8 mouse cellular contexts compared by ENCODE assay signal in genomic region chr7:45395129-45395541, GRCm38 (mm10). TPM values are rescaled to one million over a fixed set of nuclear protein-coding genes. Genes with fewer than 3 reads are reported as not detected.
DNase-seq lines count a peak whose midpoint lies in the region; ATAC-seq and TF ChIP-seq lines count a peak whose summit lies in the region.

No protein-coding gene starts in this region.

- H3K4me2 ChIP-seq in heart, embryonic 12.5 days: peak overlapping the region; percentile 94
- peak overlapping the region; percentile 87; the same call in 1 of the 2 replicates for H3K4me2 ChIP-seq in CH12.LX (ENCODE audit: insufficient read depth, low read depth, poor library complexity, severe bottlenecking)
- H3K4me2 ChIP-seq in hindbrain, embryonic 15.5 days: peak overlapping the region; percentile 80
- peak overlapping the region; percentile 100 for H3K4me2 ChIP-seq in midbrain, embryonic 12.5 days (replicated peaks)

- no peaks in the 10 kb centered on the region for H3K9me3 ChIP-seq in heart, embryonic 12.5 days (replicated peaks)
- no peaks in the 10 kb centered on the region for H3K9me3 ChIP-seq in CH12.LX (replicated peaks; ENCODE audit: low read length)
- H3K9me3 ChIP-seq in hindbrain, embryonic 15.5 days: no peaks in the 10 kb centered on the region
- no peaks in the 10 kb centered on the region for H3K9me3 ChIP-seq in midbrain, embryonic 12.5 days

- peaks cover 17% of the 10 kb centered on the region for H3K4me1 ChIP-seq in heart, embryonic 12.5 days (replicated peaks)
- H3K4me1 ChIP-seq in CH12.LX (ENCODE audit: control insufficient read depth in 1 of 2, insufficient read depth in 2 of 2): peaks cover 0 to 24% of the 10 kb centered on the region in 2 experiments; a peak in 2 of 4 replicates
- peaks cover 25% of the 10 kb centered on the region for H3K4me1 ChIP-seq in hindbrain, embryonic 15.5 days (replicated peaks)
- H3K4me1 ChIP-seq in midbrain, embryonic 12.5 days: peaks cover 18% of the 10 kb centered on the region

- no peak for TF ChIP-seq POLR2A in CH12.LX (IDR thresholded peaks at IDR 0.05; ENCODE audit: low read depth, low read length)

- H3K4me3 ChIP-seq in heart, embryonic 12.5 days: peak overlapping the region; percentile 96
- H3K4me3 ChIP-seq in CH12.LX (replicated peaks in 1 of 3; ENCODE audit: low read depth in 2 of 3, low read length in 2 of 3, poor library complexity in 1 of 3): peak overlapping the region; percentile 78 to 97 (median 89)
- peak overlapping the region; percentile 80 for H3K4me3 ChIP-seq in hindbrain, embryonic 15.5 days
- H3K4me3 ChIP-seq in midbrain, embryonic 12.5 days: peak overlapping the region; percentile 88

- peak; percentile 79 for ATAC-seq in heart, embryonic 12.5 days (ENCODE audit: insufficient number of reproducible peaks, low FRiP score)
- ATAC-seq in hindbrain, embryonic 15.5 days (ENCODE audit: low FRiP score, low read depth): peak; percentile 78
- ATAC-seq in midbrain, embryonic 12.5 days (ENCODE audit: low FRiP score, low read depth): peak; percentile 81

- TF ChIP-seq EP300 in CH12.LX (IDR thresholded peaks at IDR 0.05; ENCODE audit: low read length): no peak

- peaks cover 44% of the 10 kb centered on the region for H3K79me2 ChIP-seq in CH12.LX (replicated peaks; ENCODE audit: control insufficient read depth, extremely low read depth, insufficient read depth, poor library complexity, severe bottlenecking)

- dilution Hi-C loops in CH12.LX (cut with MboI; ENCODE audit: extremely low pct_ligation_motif_present, extremely low pct_unique_long_range_greater_than_20kb, low sequenced_read_pairs): no loop called here

- H3K27ac ChIP-seq in heart, embryonic 12.5 days (ENCODE audit: poor library complexity, severe bottlenecking): peak overlapping the region; percentile 100
- H3K27ac ChIP-seq in CH12.LX (ENCODE audit: insufficient read depth, low read depth): peak overlapping the region; percentile 71
- peak overlapping the region; percentile 96 for H3K27ac ChIP-seq in hindbrain, embryonic 15.5 days (replicated peaks)
- H3K27ac ChIP-seq in midbrain, embryonic 12.5 days (replicated peaks): peak overlapping the region; percentile 99

- no peak for TF ChIP-seq CTCF in CH12.LX (conservative IDR thresholded peaks at IDR 0.05 in 1 of 2, IDR thresholded peaks at IDR 0.05 in 1 of 2; ENCODE audit: low read depth in 2 of 2, low read length in 2 of 2)

- H3K9ac ChIP-seq in heart, embryonic 12.5 days: peak overlapping the region; percentile 98
- peak overlapping the region; percentile 84 for H3K9ac ChIP-seq in CH12.LX (ENCODE audit: insufficient read depth, low read depth)
- peak overlapping the region; percentile 77 for H3K9ac ChIP-seq in hindbrain, embryonic 15.5 days
- peak overlapping the region; percentile 95 for H3K9ac ChIP-seq in midbrain, embryonic 12.5 days (replicated peaks)

- TF ChIP-seq RAD21 in CH12.LX (IDR thresholded peaks at IDR 0.05; ENCODE audit: low read depth, low read length): no peak

- H3K27me3 ChIP-seq in heart, embryonic 12.5 days (replicated peaks): no peaks in the 10 kb centered on the region
- no peaks in the 10 kb centered on the region for H3K27me3 ChIP-seq in CH12.LX (replicated peaks)
- no peaks in the 10 kb centered on the region for H3K27me3 ChIP-seq in hindbrain, embryonic 15.5 days
- no peaks in the 10 kb centered on the region; the same call in 1 of the 2 replicates for H3K27me3 ChIP-seq in midbrain, embryonic 12.5 days

- WGBS in heart, embryonic 12.5 days: under 1% methylated on average over 19 of the region's 20 CpGs
- WGBS in hindbrain, embryonic 15.5 days: under 1% methylated on average over 19 of the region's 20 CpGs
- 0% methylated on average over 19 of the region's 20 CpGs for WGBS in midbrain, embryonic 12.5 days

- no peak for DNase-seq in heart, adult 11 months
- no peak for DNase-seq in CH12.LX (ENCODE audit: extremely low read depth)
- peak; percentile 44 for DNase-seq in c-Kit-positive CD71-positive TER-119-negative erythroid progenitor cells, embryonic 14.5 days (ENCODE audit: low read depth)
- no peak for DNase-seq in layer of hippocampus, postnatal 10 days (ENCODE audit: low spot score in 2 of 2)
- DNase-seq in thymus, postnatal 4 days: no peak

- in situ Hi-C loops in CH12.LX (cut with MboI; ENCODE audit: low pct_ligation_motif_present, low pct_unique_long_range_greater_than_20kb, low sequenced_read_pairs): loop anchor here (10.0 kb wide), 1 partner anchor 90 kb away; no protein-coding TSS in a partner anchor

- H3K36me3 ChIP-seq in heart, embryonic 12.5 days: peaks cover 25% of the 10 kb centered on the region
- H3K36me3 ChIP-seq in CH12.LX (replicated peaks in 1 of 2; ENCODE audit: control insufficient read depth in 1 of 2, insufficient read depth in 1 of 2, low read length in 1 of 2): peaks cover 26 to 41% of the 10 kb centered on the region in 2 experiments
- peaks cover 22% of the 10 kb centered on the region for H3K36me3 ChIP-seq in hindbrain, embryonic 15.5 days
- H3K36me3 ChIP-seq in midbrain, embryonic 12.5 days: peaks cover 32% of the 10 kb centered on the region

TF ChIP-seq in CH12.LX, 34 proteins besides CTCF, POLR2A, EP300 and RAD21:
- TF ChIP-seq ZNF384 (IDR thresholded peaks at IDR 0.05; ENCODE audit: low read depth, low read length) (peak; percentile 93), BHLHE40 (IDR thresholded peaks at IDR 0.05; ENCODE audit: low read depth, low read length) (no peak), UBTF (IDR thresholded peaks at IDR 0.05; ENCODE audit: low read depth, low read length) (no peak; the same call in 1 of the 2 replicates)
TF ChIP-seq in CH12.LX: peak in this region for 1.

RNA-seq across cellular contexts. Expression of gene Snrnp70, which starts 0.4 kb away (rescaled TPM):
- polyA plus RNA-seq in heart, embryonic 12.5 days (2016; fragmentation: Nextera tagmentation; extraction: Ambion mirVana): 169 and 173 TPM in 2 replicates
- 197 and 229 TPM in 2 replicates for total RNA-seq in CH12.LX (2012; rRNA removed)
- total RNA-seq in CH12.LX (2014; rRNA removed): 182 and 212 TPM in 2 replicates
- polyA plus RNA-seq in CH12.LX (2012; ENCODE audit: insufficient read length, low read depth): 457 and 499 TPM in 2 replicates
- polyA plus RNA-seq in hindbrain, embryonic 15.5 days (2015; fragmentation: Nextera tagmentation; extraction: Ambion mirVana): 179 and 183 TPM in 2 replicates
- polyA plus RNA-seq in midbrain, embryonic 12.5 days (2016; fragmentation: Nextera tagmentation; extraction: Ambion mirVana): 294 and 300 TPM in 2 replicates
- 100 to 1,000 TPM; 393 to 440 TPM for total RNA-seq in layer of hippocampus, postnatal 10 days (2021)

RNA-seq across cellular contexts. Expression of gene Kcna7, which starts 10.3 kb away (rescaled TPM):
- polyA plus RNA-seq in heart, embryonic 12.5 days (2016; fragmentation: Nextera tagmentation; extraction: Ambion mirVana): 0.41 and 0.52 TPM in 2 replicates
- total RNA-seq in CH12.LX (2012; rRNA removed) (2.1 and 3.2 TPM in 2 replicates), CH12.LX (2014; rRNA removed) (0.16 and 0.23 TPM in 2 replicates)
- polyA plus RNA-seq in CH12.LX (2012; ENCODE audit: insufficient read length, low read depth): 0.22 and 0.39 TPM in 2 replicates
- polyA plus RNA-seq in hindbrain, embryonic 15.5 days (2015; fragmentation: Nextera tagmentation; extraction: Ambion mirVana): not detected in 2 replicates
- not detected in 2 replicates for polyA plus RNA-seq in midbrain, embryonic 12.5 days (2016; fragmentation: Nextera tagmentation; extraction: Ambion mirVana)
- not detected for total RNA-seq in layer of hippocampus, postnatal 10 days (2021)

RNA-seq across cellular contexts. Expression of gene Ntf5, which starts 18.4 kb away (rescaled TPM):
- polyA plus RNA-seq in heart, embryonic 12.5 days (2016; fragmentation: Nextera tagmentation; extraction: Ambion mirVana): 1.8 TPM in 2 replicates
- 0.71 and 1.5 TPM in 2 replicates for total RNA-seq in CH12.LX (2012; rRNA removed)
- total RNA-seq in CH12.LX (2014; rRNA removed): 0.23 and 0.43 TPM in 2 replicates
- 0.59 and 0.65 TPM in 2 replicates for polyA plus RNA-seq in CH12.LX (2012; ENCODE audit: insufficient read length, low read depth)
- 0.17 TPM in 1 of 2 replicates, not detected in the other for polyA plus RNA-seq in hindbrain, embryonic 15.5 days (2015; fragmentation: Nextera tagmentation; extraction: Ambion mirVana)
- polyA plus RNA-seq in midbrain, embryonic 12.5 days (2016; fragmentation: Nextera tagmentation; extraction: Ambion mirVana): 0.22 and 0.43 TPM in 2 replicates
- under 1 TPM; 0.18 to 0.22 TPM for total RNA-seq in layer of hippocampus, postnatal 10 days (2021)

RNA-seq across cellular contexts. Expression of gene Lin7b, which starts 24.8 kb away (rescaled TPM):
- polyA plus RNA-seq in heart, embryonic 12.5 days (2016; fragmentation: Nextera tagmentation; extraction: Ambion mirVana): 0.82 and 1.1 TPM in 2 replicates
- total RNA-seq in CH12.LX (2012; rRNA removed) (4.4 and 5.0 TPM in 2 replicates), CH12.LX (2014; rRNA removed) (3.5 and 3.8 TPM in 2 replicates)
- polyA plus RNA-seq in CH12.LX (2012; ENCODE audit: insufficient read length, low read depth): 7.4 and 10.4 TPM in 2 replicates
- polyA plus RNA-seq in hindbrain, embryonic 15.5 days (2015; fragmentation: Nextera tagmentation; extraction: Ambion mirVana): 33.7 and 38.7 TPM in 2 replicates
- polyA plus RNA-seq in midbrain, embryonic 12.5 days (2016; fragmentation: Nextera tagmentation; extraction: Ambion mirVana): 2.6 and 2.9 TPM in 2 replicates
- total RNA-seq in layer of hippocampus, postnatal 10 days (2021): 100 to 1,000 TPM; 137 to 163 TPM

RNA-seq across cellular contexts. Expression of gene Lhb, which starts 25.5 kb away (rescaled TPM):
- not detected in 2 replicates for polyA plus RNA-seq in heart, embryonic 12.5 days (2016; fragmentation: Nextera tagmentation; extraction: Ambion mirVana)
- not detected in 2 replicates for total RNA-seq in CH12.LX (2012; rRNA removed)
- total RNA-seq in CH12.LX (2014; rRNA removed): not detected in 2 replicates
- not detected in 2 replicates for polyA plus RNA-seq in CH12.LX (2012; ENCODE audit: insufficient read length, low read depth)
- 0.92 and 2.0 TPM in 2 replicates for polyA plus RNA-seq in hindbrain, embryonic 15.5 days (2015; fragmentation: Nextera tagmentation; extraction: Ambion mirVana)
- polyA plus RNA-seq in midbrain, embryonic 12.5 days (2016; fragmentation: Nextera tagmentation; extraction: Ambion mirVana): not detected in 2 replicates
- under 1 TPM in 1 of 2 experiments, not detected in 1; 0.75 TPM for total RNA-seq in layer of hippocampus, postnatal 10 days (2021)
